Mouse (Mus musculus): ENCODE measurements around the gene Klhl21. TPM values are rescaled to one million over a fixed set of nuclear protein-coding genes. Genes with fewer than 3 reads are reported as not detected.

The Klhl21 gene
- 10 to 100 TPM; 18.8 to 20.2 TPM for total RNA-seq (2023)

DNA sequence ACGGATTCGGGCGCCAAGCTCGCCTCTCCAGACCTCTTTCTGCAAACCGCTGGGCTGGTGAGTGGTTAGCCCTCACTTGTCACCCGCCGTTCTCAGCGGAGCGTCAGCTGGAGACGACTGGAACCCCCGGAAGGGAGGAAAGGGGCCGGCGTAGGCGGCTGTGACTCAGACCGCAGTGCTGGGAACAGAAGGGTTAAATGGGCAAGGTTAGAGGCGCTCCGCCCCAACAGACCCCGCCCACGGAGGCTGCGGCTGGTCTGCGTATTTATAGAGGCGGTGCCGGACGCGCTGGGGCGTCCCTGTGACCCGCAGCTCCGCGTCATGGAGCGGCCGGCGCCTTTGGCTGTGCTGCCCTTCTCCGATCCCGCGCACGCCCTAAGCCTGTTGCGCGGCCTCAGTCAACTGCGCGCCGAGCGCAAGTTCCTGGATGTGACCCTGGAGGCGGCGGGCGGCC lies at the start of gene Klhl21:
TSS of gene Klhl21 (plus strand) at position 182 of the 454 bp plus-strand sequence.

DNA sequence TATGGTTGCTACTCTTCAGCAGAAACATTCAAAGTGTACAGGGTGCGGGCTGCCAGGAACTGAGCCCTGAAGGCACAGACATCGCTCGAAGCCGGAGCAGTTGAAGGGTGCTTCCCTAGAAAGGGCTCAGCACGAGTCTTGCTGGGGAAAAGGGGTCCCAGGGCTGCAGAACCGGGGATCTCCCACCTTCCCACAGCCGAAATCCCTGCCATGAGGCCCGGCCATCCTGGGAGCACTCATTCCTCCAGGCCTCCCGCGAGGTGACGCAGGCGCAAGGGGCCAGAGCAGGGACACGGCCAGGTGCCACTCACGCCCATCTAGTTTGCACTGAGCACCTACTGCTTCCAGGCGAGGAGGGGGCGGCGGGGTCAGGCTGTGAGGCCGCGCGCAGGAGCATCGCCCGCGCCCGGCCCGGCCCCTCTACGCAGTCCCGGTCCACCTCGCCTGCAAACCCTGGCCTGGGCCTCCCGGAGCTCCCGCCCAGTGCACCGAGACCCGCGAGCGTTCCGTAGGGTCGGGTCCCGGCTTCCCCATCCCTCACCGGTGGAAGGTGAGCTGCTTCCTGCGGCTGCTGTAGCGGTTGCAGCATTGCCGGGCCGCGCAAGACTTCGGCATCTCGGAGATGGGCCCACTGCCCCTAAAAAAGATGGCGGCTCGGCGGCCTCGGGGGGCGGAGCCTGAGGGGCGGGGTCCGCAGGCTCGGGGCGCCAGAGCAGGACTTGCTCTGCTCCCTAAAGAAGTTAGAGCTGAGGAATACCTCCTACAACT lies 20.1 kb upstream of the Klhl21 start, which contains the start of gene Thap3:
TSS of gene Thap3 (minus strand) at position 656 of the 768 bp plus-strand sequence.

GRCm38 (mm10) chr4:151996173-151996950 lies 12.2 kb upstream of the Klhl21 start, which contains the start of gene Phf13:
TSS of gene Phf13 (minus strand) at chr4:151996258.

DNA sequence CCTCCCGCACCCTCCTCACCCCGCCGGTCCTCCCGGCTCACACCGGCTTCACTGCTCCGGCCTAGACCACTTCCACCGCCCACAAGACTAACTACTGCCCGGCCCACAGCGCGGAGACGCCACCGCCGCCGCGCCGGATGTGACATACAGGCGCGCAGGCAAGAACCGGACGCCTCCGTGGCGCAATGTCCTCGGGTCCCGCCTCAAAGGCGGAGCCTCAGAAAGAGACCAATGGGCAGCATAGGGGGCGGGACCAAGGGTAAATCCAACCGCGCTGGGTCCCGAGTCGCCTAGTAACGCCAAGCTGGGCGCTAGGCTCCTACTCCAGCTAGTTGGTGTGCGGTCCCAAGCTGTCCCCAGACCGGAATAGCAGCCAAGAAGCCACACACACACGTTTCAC lies 18.9 kb downstream of the Klhl21 start, which contains the start of gene Zbtb48:
TSS of gene Zbtb48 (minus strand) at position 148 of the 400 bp plus-strand sequence.

DNA sequence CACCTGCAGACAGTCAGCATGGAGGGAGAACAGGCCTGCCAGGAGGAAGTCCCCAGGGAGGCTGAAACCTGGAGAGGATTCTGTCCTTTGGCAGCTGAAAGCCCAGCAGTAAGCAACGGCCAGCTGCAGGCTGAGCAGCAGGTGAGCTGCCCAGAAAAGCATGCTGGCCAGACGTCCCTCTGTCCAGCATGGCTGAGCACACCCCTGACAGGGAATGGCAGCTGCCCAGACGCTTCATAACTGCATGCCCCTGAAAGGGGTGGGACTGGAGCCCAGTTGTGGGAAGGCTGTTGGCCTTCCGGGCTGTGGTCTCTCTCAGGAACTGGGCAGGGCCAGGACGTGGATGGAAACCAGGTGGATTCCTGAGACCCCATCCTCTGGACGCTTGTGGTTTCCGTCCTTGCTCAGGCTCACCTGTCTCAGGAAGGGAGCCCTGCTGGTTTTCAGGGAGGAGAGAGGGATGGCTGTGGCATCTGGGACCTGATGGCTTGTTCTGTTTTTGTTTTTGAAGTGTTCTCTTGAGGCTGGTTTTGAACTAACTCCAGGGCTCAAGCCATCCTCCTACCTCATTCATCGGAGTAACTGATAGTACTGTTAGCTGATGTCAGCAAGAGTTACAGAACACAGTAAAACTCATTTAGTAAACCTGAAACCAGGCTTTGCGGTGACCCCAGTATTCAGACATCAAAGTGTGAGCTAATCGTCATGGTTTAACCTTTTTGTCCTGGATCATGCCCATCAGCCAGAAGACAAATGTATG lies 29.8 kb downstream of the Klhl21 start, which contains the start of gene Tas1r1:
TSS of gene Tas1r1 (minus strand) at position 344 of the 760 bp plus-strand sequence.

DNA sequence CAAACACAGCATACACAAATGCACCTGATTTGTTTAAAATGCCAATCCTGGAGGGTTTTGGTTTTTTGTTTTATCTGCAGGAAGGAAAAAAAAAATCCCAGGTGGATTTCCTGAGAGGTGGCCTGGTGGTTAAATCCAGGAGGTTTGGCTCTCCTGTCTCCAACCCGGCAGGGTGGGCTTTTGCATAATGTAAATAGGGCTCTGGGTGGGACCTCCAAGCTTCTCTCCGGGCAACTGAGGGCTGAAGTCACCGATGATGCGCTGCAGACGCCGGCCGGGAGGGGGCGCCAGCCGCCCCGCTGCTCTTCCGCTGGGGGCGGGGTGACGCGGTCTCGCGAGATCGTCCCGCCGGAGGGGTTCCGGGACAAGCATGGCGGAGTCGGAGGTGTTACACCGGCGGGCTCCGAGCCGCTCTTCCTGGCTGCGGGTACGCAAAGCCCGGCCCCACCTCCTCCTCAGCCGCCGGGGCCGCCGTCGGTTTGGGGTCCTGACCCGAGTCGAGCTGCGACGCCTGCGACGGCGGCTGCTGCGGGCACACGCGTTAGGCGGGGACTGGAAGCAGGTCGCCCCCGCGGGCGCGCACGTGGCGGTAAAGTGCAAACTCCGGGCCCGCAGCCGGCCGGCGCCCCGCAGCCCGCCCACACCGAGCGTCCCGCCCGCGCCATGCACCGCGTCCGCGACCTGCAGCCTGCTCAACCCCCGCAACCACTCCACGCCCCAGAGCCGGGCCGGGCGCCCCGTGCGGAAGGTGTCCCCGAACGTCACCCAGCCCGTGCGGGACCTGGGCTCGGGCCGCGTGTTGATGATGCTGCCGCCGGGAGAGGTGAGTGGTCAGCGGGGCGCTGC lies 30.6 kb downstream of the Klhl21 start, which contains the start of gene Nol9:
TSS of gene Nol9 (plus strand) at position 337 of the 846 bp plus-strand sequence.

Other genes with a start within 250 kb of the Klhl21 start
- gene Camta1, start 146.9 kb upstream of the Klhl21 start, total RNA-seq (2023): 10 to 100 TPM; 33.4 to 50.5 TPM
- gene Dnajc11, start 75.1 kb upstream of the Klhl21 start, total RNA-seq (2023): 10 to 100 TPM; 68.8 to 88.4 TPM
- gene Thap3, start 19.8 kb upstream of the Klhl21 start, total RNA-seq (2023): 10 to 100 TPM; 41.3 to 41.7 TPM
- 1 to 10 TPM; 6.5 to 6.8 TPM for gene Phf13, start 12.5 kb upstream of the Klhl21 start, total RNA-seq (2023)
- 10 to 100 TPM; 21.3 to 32.2 TPM for gene Zbtb48, start 18.9 kb downstream of the Klhl21 start, total RNA-seq (2023)
- gene Tas1r1, start 29.8 kb downstream of the Klhl21 start, total RNA-seq (2023): under 1 TPM in 1 of 2 experiments, not detected in 1; 0.83 TPM
- gene Nol9, start 30.5 kb downstream of the Klhl21 start, total RNA-seq (2023): 10 to 100 TPM; 44.7 to 47.1 TPM
- gene Plekhg5, start 63.7 kb downstream of the Klhl21 start, total RNA-seq (2023): 1 to 10 TPM; 2.6 to 5.9 TPM
- gene Tnfrsf25, start 107.1 kb downstream of the Klhl21 start, total RNA-seq (2023): under 1 TPM in 1 of 2 experiments, not detected in 1; 0.32 TPM
- 1 to 10 TPM; 1.3 to 1.6 TPM for gene Espn, start 143.6 kb downstream of the Klhl21 start, total RNA-seq (2023)
- gene Hes2, start 150.1 kb downstream of the Klhl21 start, total RNA-seq (2023): not detected
- 1 to 10 TPM; 3.8 to 5.5 TPM for gene Acot7, start 169.3 kb downstream of the Klhl21 start, total RNA-seq (2023)

All from B cell, adult 67 days (primary cell).